Mouse (Mus musculus) spleen, postnatal 14 days (tissue): Measurements from ENCODE around the gene Dpy19l3.
A peak's percentile ranks its signal among the peaks of the same experiment; 100 is the strongest.

Experiments used
- DNase-seq, 2 experiments: peaks; one replicate each; pipeline ENCODE4 v3.0.0; 2021 to 2022; ENCODE audit warnings: low spot score in 2 of 2

Gene Dpy19l3

DNA sequence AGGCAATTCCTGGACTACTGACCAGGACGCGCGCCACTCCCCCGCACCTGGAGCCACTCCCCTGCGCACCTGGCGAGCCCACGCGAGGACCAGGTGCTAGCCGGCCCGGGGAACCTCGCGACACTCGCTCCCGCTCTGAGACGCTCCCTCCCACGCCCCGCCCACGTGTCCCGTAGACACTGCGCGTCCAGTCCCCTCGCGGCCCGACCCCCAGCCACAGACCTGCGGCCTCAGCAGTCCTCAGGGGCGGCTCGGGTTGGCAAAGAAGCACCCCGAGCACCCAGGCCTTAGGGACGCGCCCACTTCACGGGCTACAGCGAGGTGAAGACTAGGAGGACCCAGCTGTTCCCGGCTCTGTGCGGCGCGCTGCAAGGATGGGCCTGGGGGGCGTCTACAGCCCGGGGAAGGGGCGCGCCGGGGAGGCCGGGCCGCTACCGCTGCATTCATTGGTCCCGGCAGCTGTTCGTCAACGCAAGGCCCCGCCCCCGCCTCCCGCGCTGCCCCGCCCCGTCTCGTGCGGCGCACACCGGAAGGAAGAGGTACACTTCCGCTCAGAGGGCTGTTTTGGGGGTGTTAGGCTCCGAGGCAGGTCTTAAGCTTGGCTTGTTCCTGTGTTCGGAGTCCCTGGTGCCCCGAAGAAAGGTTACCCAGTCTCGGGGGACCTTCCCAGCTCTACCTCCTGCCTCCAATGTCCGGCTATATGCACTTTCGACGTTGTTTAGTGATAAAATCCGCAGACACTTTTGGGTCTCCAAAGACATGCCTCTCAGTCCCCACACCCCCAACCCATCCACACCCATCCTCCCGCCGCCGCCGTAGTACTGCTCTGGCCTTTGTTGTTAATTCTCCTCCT, at the start of gene Dpy19l3:
Dpy19l3 (minus strand) TSS at position 422 of the 853 bp plus-strand sequence.
- peak; percentile 80 to 85 for DNase-seq

DNA sequence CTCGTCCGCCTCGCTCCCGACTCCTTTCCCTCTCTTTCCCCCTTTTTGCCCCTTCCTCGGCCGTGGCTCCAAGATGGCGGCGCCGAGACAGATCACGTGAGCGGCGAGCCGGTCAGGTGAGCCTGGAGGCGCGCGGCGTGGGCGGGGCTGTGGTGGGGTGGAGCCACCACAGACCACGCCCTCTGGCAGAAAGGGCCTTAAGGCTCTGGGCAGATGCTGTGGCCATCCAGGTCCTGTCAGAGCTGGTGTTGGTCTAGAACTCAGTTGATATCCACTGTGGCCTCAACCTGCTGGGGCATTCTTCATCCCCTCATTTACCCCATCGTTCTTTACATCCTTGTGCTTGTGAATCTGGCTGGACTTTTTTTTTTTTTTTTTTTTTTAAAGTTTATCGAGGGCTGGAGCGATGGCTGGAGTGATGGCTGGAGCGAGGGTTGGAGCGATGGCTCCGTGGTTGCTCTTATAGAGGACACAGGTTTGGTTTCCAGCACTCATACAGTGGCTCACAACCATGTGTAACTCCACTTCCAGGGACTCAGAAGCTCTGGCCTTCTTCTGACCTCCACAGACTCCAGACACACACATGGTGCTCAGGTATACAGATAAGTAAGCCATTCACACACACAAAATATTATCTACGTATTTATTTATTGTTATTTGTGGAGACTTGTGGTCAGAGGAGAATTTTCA, 48.8 kb upstream of the Dpy19l3 start, which contains the start of gene Zfp507:
Zfp507 (minus strand) TSS at position 98 of the 690 bp plus-strand sequence.
- DNase-seq, result peak; percentile 71 to 83

DNA sequence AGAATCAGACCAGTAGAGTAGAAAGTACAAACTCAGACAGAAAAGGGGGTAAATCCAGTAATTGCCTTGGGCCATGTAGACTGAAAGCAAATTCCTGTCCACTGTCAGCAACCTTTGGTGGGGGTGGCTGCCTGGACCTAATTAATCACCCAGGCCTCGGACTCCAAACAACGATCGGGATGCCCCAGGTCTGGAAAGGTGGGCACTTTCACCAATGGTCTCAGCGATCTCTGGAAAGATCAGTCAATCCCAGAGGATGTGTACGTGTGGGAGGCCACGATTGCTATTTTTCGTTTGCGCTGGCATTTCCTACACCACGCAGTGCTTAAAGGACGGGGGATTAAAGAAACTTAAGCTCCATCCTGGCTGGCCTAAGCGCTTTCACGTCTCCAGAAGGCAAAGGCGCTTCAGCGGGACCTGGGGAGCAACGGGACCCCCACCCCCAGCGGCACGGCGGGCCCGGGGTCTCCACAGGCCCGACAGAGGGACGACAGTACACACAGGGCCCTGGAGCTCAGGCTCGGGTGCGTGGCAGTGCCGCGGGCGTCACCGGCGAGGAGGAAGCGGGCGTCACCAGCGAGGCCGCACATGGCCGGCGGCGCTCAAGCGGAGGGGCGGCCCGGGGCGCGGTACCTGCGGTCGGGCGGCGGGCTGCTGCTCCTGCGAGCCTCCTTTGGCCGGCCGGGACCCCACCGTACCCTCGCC, 48.1 kb upstream of the Dpy19l3 start:
- DNase-seq, result no peak

DNA sequence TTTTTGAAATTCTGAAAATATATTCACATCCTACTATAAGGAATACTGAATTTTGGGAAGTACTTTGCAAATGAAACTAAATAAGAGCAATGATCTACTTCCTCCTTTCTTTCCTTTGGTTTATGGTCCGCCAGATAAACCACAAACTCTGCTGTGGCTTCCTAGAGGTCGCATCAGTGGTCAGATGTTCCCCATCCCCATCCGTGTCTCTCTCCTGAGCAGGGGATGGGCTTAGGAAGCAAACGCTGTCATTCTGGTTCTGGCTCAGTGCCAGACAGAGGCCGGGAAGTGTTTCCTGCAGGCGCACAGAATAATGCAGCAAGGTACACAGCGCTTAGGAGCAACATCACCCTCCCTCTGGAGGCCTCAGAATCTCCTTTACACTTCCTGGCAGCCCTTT, 41.9 kb upstream of the Dpy19l3 start:
- DNase-seq, result no peak

DNA sequence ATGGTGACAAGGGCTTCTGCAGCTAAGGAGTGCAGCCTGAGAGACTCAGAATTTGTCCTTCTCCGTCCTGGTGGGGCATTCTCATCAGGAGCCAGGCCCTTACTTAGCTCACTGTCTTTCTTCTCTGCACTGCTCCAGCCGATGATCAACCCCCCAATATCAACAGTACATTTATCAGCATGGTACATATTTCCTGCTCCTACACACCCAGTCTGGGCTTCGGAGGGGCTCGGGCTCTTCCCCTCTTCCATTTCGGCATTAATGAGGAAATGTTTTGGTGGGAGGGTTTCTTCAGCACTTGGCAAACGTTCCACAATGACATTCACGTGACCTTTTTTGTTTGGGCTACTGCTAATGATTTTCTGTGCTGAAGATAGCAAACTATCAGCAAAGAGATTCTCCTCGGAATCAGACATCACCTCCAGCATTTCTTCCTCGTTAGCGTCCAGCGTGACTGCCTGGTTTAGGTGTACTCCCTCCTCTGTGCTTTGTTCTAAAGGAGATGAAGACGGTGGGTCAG, 40.0 kb upstream of the Dpy19l3 start:
- no peak for DNase-seq

DNA sequence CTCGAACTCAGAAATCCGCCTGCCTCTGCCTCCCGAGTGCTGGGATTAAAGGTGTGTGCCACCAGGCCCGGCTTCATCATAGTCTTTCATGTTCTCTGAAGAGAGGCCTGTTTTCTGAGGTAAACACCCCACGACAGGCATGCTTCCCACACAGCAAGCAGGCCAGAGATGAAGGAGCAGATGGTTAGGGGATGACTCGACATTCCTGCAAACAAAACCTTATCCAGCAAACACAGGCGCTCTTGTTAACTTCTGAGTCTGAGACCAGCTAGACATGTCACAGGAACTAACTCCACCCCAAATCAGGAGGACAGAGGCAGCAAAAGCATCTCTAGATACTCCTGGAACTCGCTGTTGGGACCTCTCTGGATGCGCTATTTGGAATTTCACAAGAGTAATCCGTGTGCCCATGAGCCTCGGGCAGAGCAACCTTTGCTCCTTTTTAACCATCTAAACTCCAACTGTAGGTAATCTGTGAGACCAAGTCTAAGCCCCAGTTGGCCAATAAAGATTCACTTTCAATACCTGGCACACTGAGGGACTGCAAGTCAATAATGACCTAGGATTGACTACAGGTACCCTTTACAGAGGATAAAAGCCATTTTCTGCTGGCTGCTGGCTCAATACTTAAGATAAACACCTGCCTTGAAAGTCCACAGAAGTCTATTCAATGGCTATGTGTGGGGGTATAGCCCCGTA, 38.0 kb upstream of the Dpy19l3 start:
- DNase-seq, result no peak

DNA sequence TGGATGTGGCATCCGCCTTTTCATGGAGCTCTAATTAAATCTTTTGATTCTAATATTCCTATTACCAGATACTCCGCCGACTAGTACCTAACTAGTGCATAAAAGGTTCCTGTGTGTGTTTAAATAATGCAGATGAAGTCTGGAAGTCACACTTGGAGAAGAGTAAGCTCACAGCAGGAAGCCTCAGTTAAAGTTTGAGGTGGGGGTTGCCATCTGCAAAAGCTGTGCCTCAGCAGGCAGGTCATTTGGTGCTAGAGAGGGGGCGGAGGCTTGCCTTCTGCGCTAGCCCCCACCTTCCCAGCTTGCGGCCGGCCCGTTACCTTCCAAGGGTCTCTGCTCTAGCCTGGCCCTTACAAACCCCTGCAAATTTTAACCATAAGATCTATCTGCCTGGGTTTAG, 36.7 kb upstream of the Dpy19l3 start:
- no peak for DNase-seq

DNA sequence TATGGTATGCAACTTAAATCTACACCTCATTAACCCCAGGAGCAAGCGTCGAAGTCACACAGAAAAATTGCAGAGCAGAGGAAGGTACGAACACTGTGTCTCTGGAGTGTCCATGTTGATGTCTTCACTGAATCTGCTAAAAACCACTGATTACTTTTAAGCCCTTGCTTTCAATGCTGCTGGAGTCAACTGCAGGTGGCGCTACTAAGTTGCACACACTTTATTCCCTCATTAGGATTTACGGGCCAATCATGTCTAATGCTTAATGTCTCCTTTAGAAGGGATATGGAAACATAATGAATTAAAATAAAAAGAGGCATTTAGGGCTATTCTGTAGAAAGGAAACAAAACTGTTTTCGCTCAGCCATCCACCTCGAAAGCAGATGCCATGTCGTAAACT, 35.9 kb upstream of the Dpy19l3 start:
- no peak for DNase-seq

DNA sequence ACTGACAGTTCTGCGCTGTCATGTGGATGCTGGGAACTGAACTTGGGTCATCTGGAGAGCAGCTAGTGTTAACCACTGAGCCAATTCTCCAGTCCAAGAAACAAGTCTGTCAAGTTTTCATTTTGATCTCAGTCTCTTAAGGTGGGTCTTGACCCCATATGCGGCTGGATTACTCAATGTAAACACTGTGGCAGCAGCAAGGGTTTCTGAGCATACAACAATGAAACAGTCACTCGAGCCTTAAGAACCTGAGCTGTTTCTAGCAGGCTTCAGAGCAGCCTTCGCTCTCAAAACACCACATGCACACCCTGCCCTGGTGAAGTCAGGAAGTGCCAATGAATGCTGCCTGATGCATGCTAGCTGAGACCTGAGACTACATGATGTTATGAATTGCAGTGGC, 31.3 kb upstream of the Dpy19l3 start:
- DNase-seq, result no peak

DNA sequence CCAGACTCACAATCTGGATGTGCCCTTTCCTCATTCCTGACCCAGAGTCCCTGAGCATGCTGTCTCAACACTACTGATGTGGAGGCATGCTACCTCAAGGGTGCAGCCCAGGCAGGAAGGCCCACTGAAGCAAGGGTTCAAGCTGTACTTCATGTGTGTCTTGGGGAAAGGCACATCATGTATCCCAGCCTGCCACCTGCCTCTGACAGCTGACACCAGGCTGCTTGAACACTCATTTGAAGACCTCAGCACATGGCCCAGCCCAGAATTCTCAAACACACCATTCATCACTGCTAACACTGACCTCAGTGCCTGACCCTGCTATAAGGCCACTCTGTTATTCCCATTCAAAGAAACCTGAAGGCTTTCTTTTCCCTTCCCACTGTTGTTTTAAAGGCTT, 28.0 kb upstream of the Dpy19l3 start:
- DNase-seq, result no peak

DNA sequence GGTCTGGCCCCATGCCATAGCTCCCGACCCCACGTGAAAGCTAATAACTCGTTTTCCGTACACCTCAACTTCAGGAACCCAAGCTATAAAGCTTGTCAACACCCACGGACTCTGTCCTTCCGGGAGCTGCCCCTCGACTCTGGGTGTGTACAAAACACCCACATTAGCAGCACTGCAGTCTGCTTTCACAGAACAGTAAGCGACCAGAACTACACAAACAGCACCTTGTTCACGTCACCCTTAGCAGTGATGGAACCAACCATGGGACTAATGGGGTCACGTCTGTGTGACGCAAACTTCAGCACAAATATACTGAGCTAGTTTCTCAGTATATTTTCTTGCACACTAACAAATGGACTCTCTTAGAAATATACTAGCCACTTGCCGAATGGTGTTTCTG, 19.9 kb upstream of the Dpy19l3 start:
- DNase-seq, result no peak

DNA sequence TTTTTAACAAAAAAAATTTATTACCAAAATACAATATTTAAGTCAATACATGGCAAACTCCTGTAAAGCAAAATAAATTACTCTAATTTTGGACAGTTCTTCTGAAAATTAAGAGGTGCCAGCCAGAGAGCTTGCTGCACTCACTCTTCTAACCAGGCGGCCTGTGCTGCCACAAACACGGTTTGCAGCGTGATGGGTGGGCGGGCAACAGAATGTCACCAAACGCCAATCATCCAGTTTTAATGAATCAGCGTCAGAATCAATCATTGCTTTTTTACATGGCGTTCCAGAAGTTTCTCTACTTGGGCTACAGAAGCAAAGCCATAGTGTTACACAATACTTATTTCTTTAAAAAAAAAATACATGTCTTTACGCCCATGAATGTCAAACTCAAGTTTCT, 18.1 kb upstream of the Dpy19l3 start:
- no peak for DNase-seq

DNA sequence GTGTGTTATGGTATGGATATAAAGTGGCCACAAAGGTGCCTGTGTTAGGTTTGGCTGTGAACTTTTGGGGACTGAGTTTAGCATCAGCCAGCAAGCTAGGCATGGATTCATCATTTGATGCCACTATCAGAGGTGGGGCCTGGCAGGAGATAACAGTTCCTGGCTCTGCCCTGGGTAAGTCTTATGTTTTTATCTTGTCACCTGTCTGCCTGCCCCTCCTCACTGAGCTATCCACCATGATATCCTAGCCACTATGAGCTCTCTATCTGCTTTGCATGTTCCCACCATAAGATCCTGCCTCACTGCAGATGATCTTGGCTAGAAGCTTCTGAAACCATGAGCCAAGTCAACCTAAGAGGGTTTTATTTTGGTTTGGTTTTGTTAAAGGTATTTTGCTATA, 16.9 kb upstream of the Dpy19l3 start:
- DNase-seq, result no peak

DNA sequence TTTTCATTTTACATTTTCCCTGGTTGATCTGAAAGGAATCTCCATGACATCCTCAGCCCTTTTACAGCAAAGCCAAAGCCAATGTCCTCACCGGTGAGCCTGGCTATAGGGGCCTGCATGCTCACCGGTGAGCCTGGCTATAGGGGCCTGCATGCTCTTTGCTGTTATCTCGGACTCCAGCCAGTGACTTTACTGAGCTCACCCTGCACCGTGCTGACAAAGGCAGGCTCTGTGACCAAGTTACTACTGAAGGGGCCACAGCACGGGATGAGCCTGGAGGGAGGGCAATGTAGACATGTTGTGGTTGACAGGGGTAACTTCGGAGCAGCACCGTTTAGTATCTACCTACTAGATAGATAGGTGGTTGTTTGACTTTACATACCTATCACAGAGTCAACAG, 15.9 kb upstream of the Dpy19l3 start:
- no peak for DNase-seq

DNA sequence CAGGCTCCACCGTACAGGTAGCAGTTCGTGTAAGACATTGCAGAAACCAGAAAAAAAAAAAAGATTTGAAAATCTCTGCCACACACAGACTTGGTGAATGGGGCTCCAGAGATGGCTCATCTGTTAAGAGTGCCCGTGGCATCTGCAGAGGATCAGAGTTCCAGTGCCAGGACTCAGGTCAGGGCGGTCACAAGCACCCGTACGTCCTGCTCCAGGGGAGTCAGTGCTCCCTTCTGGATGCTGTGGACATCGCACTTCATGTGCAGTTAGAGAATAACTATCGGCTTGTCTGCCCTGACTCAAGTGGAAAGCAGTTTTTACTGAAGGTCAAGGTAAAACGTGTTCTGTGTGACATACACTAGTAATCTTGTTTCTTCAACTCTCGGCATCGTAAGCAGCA, 10.2 kb upstream of the Dpy19l3 start:
- DNase-seq, result no peak

DNA sequence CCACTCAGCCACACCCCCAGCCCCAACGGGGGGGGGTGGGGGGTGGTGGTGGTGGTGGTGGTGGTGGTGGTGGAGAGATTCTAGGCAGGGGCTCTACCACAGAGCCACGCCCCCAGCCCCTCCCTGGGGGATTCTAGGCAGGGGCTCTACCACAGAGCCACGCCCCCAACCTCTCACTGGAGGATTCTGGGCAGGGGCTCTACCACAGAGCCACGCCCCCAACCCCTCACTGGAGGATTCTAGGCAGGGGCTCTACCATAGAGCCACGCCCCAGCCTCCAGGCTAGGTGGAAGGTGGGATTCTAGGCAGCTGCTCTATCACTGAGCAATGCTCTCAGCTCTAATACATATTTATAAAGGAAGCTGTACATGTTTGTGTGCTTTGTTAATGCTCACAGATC, 7.5 kb upstream of the Dpy19l3 start:
- DNase-seq, result no peak

DNA sequence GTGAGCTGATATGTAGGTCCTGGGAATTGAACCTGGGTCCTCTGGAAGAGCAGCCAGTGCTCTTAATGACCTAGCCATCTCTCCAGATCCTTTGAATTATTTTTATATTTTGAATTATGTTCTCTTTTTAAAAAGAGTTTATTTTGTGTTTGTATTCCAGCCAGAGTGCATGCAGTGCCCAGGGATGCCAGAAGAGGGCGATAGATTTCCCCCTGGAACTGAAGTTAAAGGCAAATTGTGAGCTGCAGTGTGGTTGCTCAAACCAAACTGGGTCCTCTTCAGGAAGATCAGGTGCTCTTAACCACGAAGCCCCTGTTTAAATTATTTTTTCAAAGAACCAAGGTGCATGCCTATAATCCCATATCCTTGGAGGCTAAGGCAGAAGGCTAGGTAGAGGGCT, 5.3 kb upstream of the Dpy19l3 start:
- DNase-seq, result peak in 1 of 2 experiments; percentile 7

DNA sequence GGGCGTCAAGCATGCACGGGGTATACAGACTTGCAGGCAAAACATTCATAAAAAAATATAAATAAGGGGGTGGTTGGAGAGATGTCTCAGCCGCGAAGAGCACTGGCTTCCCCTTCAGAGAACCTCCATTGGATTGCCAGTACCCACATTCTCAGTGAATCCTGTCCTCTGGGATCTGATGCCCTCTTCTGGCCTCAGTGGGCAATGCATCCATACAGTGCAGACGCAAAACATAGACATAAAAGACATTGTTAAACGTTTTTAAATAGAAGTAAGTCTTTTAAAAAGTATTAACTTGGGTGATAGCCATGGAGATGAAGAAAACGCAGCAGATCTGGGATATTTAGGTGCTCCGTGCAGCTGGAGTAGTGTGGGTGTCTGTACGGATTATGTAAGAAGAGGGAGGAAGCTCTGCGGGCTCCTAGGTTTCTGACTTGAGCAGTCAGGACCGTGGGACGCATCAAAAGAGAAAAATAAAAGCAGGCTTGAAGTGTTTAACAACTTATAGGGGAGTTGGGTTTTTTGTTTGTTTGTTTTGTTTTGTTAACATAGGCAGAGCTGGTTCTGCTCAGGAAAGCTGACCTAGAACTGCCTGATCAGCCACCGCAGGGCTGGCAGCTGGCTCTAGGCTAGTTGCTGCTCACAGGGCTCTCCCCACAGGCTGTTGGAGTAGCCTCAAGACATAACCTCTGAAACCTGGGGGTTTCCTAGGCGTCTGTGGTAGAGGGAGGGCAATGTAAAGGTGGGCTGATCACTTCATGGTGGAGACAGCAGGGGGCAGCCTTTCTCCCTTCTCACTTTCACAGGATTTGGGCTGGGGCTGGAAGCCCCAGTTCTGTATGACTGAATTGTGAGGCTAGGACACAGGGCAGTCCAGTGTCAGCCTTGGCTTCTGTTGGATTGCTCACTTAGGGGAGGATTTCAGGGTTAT, 2.5 kb upstream of the Dpy19l3 start:
- no peak for DNase-seq

DNA sequence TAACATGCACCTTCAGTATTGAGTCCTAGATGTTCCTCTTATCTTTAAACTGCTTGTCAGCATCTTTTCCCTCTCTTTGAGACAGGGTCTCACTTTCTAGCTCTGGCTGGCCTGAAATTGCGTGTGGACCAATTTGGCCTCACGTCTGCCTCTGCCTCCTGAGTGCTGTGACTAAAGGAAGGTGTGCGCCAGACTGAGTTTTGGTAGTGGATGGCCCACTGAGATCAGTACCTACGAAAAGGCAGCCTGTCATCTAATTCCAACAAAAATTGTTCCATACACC, 573 bp upstream of the Dpy19l3 start:
- DNase-seq, result no peak

DNA sequence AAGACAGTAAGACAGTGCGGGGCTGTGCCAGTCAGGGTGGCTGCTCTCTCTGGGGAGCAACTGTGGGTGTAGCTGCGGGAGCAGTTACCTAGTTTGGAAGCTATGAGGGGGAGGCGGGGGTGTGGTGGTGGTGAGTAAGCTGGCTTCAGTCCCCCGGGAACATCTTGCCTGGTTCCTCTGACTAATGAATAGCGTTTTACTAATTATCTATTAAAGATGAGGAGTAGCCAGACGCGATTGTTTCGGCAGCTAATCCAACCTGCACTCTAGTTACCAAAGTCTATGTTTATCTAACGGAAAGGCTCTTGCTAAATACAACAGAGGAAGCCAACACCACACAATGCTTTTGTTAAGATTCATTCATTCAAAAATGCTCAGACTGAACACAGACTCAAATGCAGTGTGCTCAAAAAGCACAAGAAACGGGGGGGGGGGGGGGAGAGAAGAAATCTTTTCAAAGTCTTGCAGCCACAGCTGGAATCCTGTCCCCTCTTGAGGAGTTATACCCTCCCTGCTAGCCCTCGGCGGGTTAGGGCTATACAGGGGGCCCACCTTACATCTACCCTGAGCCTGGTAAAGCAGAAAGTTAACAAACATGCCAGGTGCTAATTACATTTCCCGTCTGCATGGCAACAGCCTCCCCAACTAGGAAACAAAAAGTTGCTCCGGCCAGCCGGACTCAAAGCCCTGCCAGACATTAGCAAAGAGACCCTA, 778 bp downstream of the Dpy19l3 start:
- no peak for DNase-seq
